Mouse (Mus musculus): ENCODE results near the gene Amd1. TPM values are rescaled to one million over a fixed set of nuclear protein-coding genes. Genes with fewer than 3 reads are reported as not detected.

Gene Amd1
- polyA plus RNA-seq, 1 experiment = 5.3 TPM

- TF ChIP-seq CTCF (IDR thresholded peaks at IDR 0.05; ENCODE audit: extremely low read depth, insufficient read depth, insufficient read length, insufficient replicate concordance) (no peak), POLR2A (IDR thresholded peaks at IDR 0.05; ENCODE audit: low read depth, low read length) (no peak)
- Histone ChIP-seq H3K4me3 (ENCODE audit: extremely low read depth, insufficient read depth, insufficient read length) (no peak overlapping the region), H3K4me1 (ENCODE audit: control insufficient read depth, insufficient read depth, insufficient read length) (no peaks in the 10 kb centered on the region), H3K27ac (ENCODE audit: insufficient read depth, low read length) (no peak overlapping the region), H3K27me3 (ENCODE audit: control insufficient read depth, insufficient read depth, low read length) (no peaks in the 10 kb centered on the region), H3K36me3 (ENCODE audit: control insufficient read depth, insufficient read depth, low read length) (no peaks in the 10 kb centered on the region)
- 92% methylated on average over 6 of the region's 6 CpGs for WGBS
- no peak for DNase-seq (ENCODE audit: low read depth in 1 of 2, low spot score in 2 of 2)
Measured at GRCm38 (mm10) chr10:40262200-40262599, 39.8 kb downstream of the Amd1 start.

- WGBS = 86% methylated on average over 5 of the region's 5 CpGs
- H3K4me3 ChIP-seq (ENCODE audit: extremely low read depth, insufficient read depth, insufficient read length) = no peak overlapping the region
- no peak for DNase-seq (ENCODE audit: low read depth in 1 of 2, low spot score in 2 of 2)
- H3K36me3 ChIP-seq (ENCODE audit: control insufficient read depth, insufficient read depth, low read length) = no peaks in the 10 kb centered on the region
- no peaks in the 10 kb centered on the region for H3K27me3 ChIP-seq (ENCODE audit: control insufficient read depth, insufficient read depth, low read length)
- no peak overlapping the region for H3K27ac ChIP-seq (ENCODE audit: insufficient read depth, low read length)
- no peaks in the 10 kb centered on the region for H3K4me1 ChIP-seq (ENCODE audit: control insufficient read depth, insufficient read depth, insufficient read length)
- TF ChIP-seq CTCF (IDR thresholded peaks at IDR 0.05; ENCODE audit: extremely low read depth, insufficient read depth, insufficient read length, insufficient replicate concordance) = no peak
- TF ChIP-seq POLR2A (IDR thresholded peaks at IDR 0.05; ENCODE audit: low read depth, low read length) = no peak
Measured at GRCm38 (mm10) chr10:40260305-40260704, 41.7 kb downstream of the Amd1 start.

- Histone ChIP-seq H3K36me3 (ENCODE audit: control insufficient read depth, insufficient read depth, low read length) (no peaks in the 10 kb centered on the region), H3K27ac (ENCODE audit: insufficient read depth, low read length) (no peak overlapping the region), H3K27me3 (ENCODE audit: control insufficient read depth, insufficient read depth, low read length) (no peaks in the 10 kb centered on the region), H3K4me3 (ENCODE audit: extremely low read depth, insufficient read depth, insufficient read length) (no peak overlapping the region), H3K4me1 (ENCODE audit: control insufficient read depth, insufficient read depth, insufficient read length) (no peaks in the 10 kb centered on the region)
- whole genome bisulfite sequencing = 43% methylated on average over 8 of the region's 8 CpGs
- DNase-seq (ENCODE audit: low read depth in 1 of 2, low spot score in 2 of 2) = no peak
- no peak for TF ChIP-seq POLR2A (IDR thresholded peaks at IDR 0.05; ENCODE audit: low read depth, low read length)
- no peak for TF ChIP-seq CTCF (IDR thresholded peaks at IDR 0.05; ENCODE audit: extremely low read depth, insufficient read depth, insufficient read length, insufficient replicate concordance)
Measured at GRCm38 (mm10) chr10:40259542-40259941, 42.4 kb downstream of the Amd1 start.

- Histone ChIP-seq H3K36me3 (ENCODE audit: control insufficient read depth, insufficient read depth, low read length) (peaks cover 1% of the 10 kb centered on the region), H3K27ac (ENCODE audit: insufficient read depth, low read length) (no peak overlapping the region), H3K27me3 (ENCODE audit: control insufficient read depth, insufficient read depth, low read length) (no peaks in the 10 kb centered on the region), H3K4me1 (ENCODE audit: control insufficient read depth, insufficient read depth, insufficient read length) (no peaks in the 10 kb centered on the region), H3K4me3 (ENCODE audit: extremely low read depth, insufficient read depth, insufficient read length) (0 out of 2 replicates have a peak overlapping the region, but pooled peaks have one; percentile 12)
- DNase-seq (ENCODE audit: low read depth in 1 of 2, low spot score in 2 of 2) = peak; percentile 37 to 59
- under 1% methylated on average over 5 of the region's 5 CpGs for WGBS
- TF ChIP-seq CTCF (IDR thresholded peaks at IDR 0.05; ENCODE audit: extremely low read depth, insufficient read depth, insufficient read length, insufficient replicate concordance) = no peak
Measured at GRCm38 (mm10) chr10:40258976-40259375, 43.0 kb downstream of the Amd1 start.

- H3K4me1 ChIP-seq (ENCODE audit: control insufficient read depth, insufficient read depth, insufficient read length) = no peaks in the 10 kb centered on the region
- peaks cover 3% of the 10 kb centered on the region for H3K36me3 ChIP-seq (ENCODE audit: control insufficient read depth, insufficient read depth, low read length)
- H3K27ac ChIP-seq (ENCODE audit: insufficient read depth, low read length) = peak overlapping the region; percentile 77
- peak; percentile 56 to 92 for DNase-seq (ENCODE audit: low read depth in 1 of 2, low spot score in 2 of 2)
- TF ChIP-seq CTCF (IDR thresholded peaks at IDR 0.05; ENCODE audit: extremely low read depth, insufficient read depth, insufficient read length, insufficient replicate concordance) (peak; percentile 34; the same call in 1 of the 2 replicates), POLR2A (IDR thresholded peaks at IDR 0.05; ENCODE audit: low read depth, low read length) (peak; percentile 98)
- peak overlapping the region; percentile 15; the same call in 1 of the 2 replicates for H3K4me3 ChIP-seq (ENCODE audit: extremely low read depth, insufficient read depth, insufficient read length)
- under 1% methylated on average over 12 of the region's 12 CpGs for WGBS
- no peaks in the 10 kb centered on the region for H3K27me3 ChIP-seq (ENCODE audit: control insufficient read depth, insufficient read depth, low read length)
Measured at GRCm38 (mm10) chr10:40258401-40258966, 43.5 kb downstream of the Amd1 start.

GRCm38 (mm10) chr10:40257414-40258255, 44.4 kb downstream of the Amd1 start, which contains the start of gene Gtf3c6:
TSS of gene Gtf3c6 (minus strand) at chr10:40258108.
- Histone ChIP-seq H3K4me1 (ENCODE audit: control insufficient read depth, insufficient read depth, insufficient read length) (no peaks in the 10 kb centered on the region), H3K27me3 (ENCODE audit: control insufficient read depth, insufficient read depth, low read length) (no peaks in the 10 kb centered on the region), H3K4me3 (ENCODE audit: extremely low read depth, insufficient read depth, insufficient read length) (peak within 1 kb of the TSS; percentile 99), H3K27ac (ENCODE audit: insufficient read depth, low read length) (peak within 1 kb of the TSS; percentile 98), H3K36me3 (ENCODE audit: control insufficient read depth, insufficient read depth, low read length) (peaks cover 5% of the 10 kb centered on the region)
- WGBS = under 1% methylated on average over 43 of the region's 43 CpGs
- DNase-seq (ENCODE audit: low read depth in 1 of 2, low spot score in 2 of 2) = peak; percentile 90 to 93
- TF ChIP-seq POLR2A (IDR thresholded peaks at IDR 0.05; ENCODE audit: low read depth, low read length) = peak; percentile 85
- no peak for TF ChIP-seq CTCF (IDR thresholded peaks at IDR 0.05; ENCODE audit: extremely low read depth, insufficient read depth, insufficient read length, insufficient replicate concordance)

Measured in spleen, adult 2 months (tissue).